Mouse (Mus musculus): Measurements from ENCODE around the gene Ckm. TPM values are rescaled to one million over a fixed set of nuclear protein-coding genes. Genes with fewer than 3 reads are reported as not detected.

The Ckm gene
- polyA plus RNA-seq, 1 experiment from 2014 or later: not detected

GRCm38 (mm10) chr7:19399496-19400280 lies 4.9 kb upstream of the Ckm start:
- peaks cover 4% of the 10 kb centered on the region; the same call in 1 of the 2 replicates for H3K9me3 ChIP-seq
- ATAC-seq (ENCODE audit: low FRiP score): no peak; the same call in 1 of the 2 replicates
- peaks cover 21% of the 10 kb centered on the region for H3K4me1 ChIP-seq
- H3K4me2 ChIP-seq: peak overlapping the region; percentile 52
- H3K4me3 ChIP-seq (replicated peaks): peak overlapping the region; percentile 30
- peak overlapping the region; percentile 36 for H3K9ac ChIP-seq
- peaks cover 65% of the 10 kb centered on the region for H3K27me3 ChIP-seq
- WGBS: 5% methylated on average over 27 of the region's 27 CpGs
- peaks cover 13% of the 10 kb centered on the region for H3K36me3 ChIP-seq (replicated peaks)
- no peak overlapping the region for H3K27ac ChIP-seq

- no peak overlapping the region for H3K27ac ChIP-seq
- WGBS: 86% methylated on average over 4 of the region's 4 CpGs
- H3K4me2 ChIP-seq: no peak overlapping the region
- H3K4me3 ChIP-seq (replicated peaks): no peak overlapping the region
- ATAC-seq (ENCODE audit: low FRiP score): no peak
- 0 out of 2 replicates have a peak, but pooled peaks cover under 1% of the 10 kb centered on the region for H3K36me3 ChIP-seq (replicated peaks)
- H3K27me3 ChIP-seq: peaks cover 75% of the 10 kb centered on the region
- peaks cover 4% of the 10 kb centered on the region; the same call in 1 of the 2 replicates for H3K9me3 ChIP-seq
- H3K9ac ChIP-seq: no peak overlapping the region
- H3K4me1 ChIP-seq: peaks cover 25% of the 10 kb centered on the region
Measured at GRCm38 (mm10) chr7:19400946-19401345, 3.6 kb upstream of the Ckm start.

GRCm38 (mm10) chr7:19402535-19403112 lies 2.0 kb upstream of the Ckm start:
- 86% methylated on average over 9 of the region's 9 CpGs for WGBS
- H3K27me3 ChIP-seq: peaks cover 87% of the 10 kb centered on the region
- no peak for ATAC-seq (ENCODE audit: low FRiP score)

GRCm38 (mm10) chr7:19403731-19404296 lies 762 bp upstream of the Ckm start, which contains the start of gene Klc3:
Gene Klc3, minus strand, starts transcription at chr7:19404104.
- Histone ChIP-seq H3K27me3 (peaks cover 81% of the 10 kb centered on the region), H3K4me3 (replicated peaks) (peak within 1 kb of the TSS; percentile 55), H3K9me3 (peaks cover 4% of the 10 kb centered on the region; the same call in 1 of the 2 replicates), H3K36me3 (replicated peaks) (no peaks in the 10 kb centered on the region), H3K4me1 (peaks cover 25% of the 10 kb centered on the region), H3K9ac (peak within 1 kb of the TSS; percentile 53), H3K27ac (no peak within 1 kb of the TSS), H3K4me2 (peak within 1 kb of the TSS; percentile 89)
- under 1% methylated on average over 62 of the region's 62 CpGs for WGBS
- ATAC-seq (ENCODE audit: low FRiP score): peak; percentile 39

More at GRCm38 (mm10) chr7:19402535-19403112, 2.0 kb upstream of the Ckm start:
- H3K4me3 ChIP-seq (replicated peaks): no peak overlapping the region
- H3K4me2 ChIP-seq: no peak overlapping the region
- no peak overlapping the region for H3K27ac ChIP-seq
- no peaks in the 10 kb centered on the region for H3K36me3 ChIP-seq (replicated peaks)
- no peak overlapping the region for H3K9ac ChIP-seq
- H3K4me1 ChIP-seq: peaks cover 25% of the 10 kb centered on the region
- H3K9me3 ChIP-seq: peaks cover 4% of the 10 kb centered on the region; the same call in 1 of the 2 replicates

GRCm38 (mm10) chr7:19405417-19405816 lies 841 bp downstream of the Ckm start:
- Histone ChIP-seq H3K9ac (no peak overlapping the region), H3K27ac (no peak overlapping the region), H3K4me1 (peaks cover 14% of the 10 kb centered on the region), H3K27me3 (peaks cover 65% of the 10 kb centered on the region), H3K4me2 (peak overlapping the region; percentile 40), H3K9me3 (peaks cover 4% of the 10 kb centered on the region; the same call in 1 of the 2 replicates), H3K36me3 (replicated peaks) (no peaks in the 10 kb centered on the region), H3K4me3 (replicated peaks) (no peak overlapping the region)
- peak; percentile 73 for ATAC-seq (ENCODE audit: low FRiP score)
- 4% methylated on average over 19 of the region's 19 CpGs for WGBS

GRCm38 (mm10) chr7:19409753-19410152 lies 5.2 kb downstream of the Ckm start:
- Histone ChIP-seq H3K4me3 (replicated peaks) (no peak overlapping the region), H3K27ac (no peak overlapping the region), H3K4me2 (no peak overlapping the region), H3K36me3 (replicated peaks) (no peaks in the 10 kb centered on the region), H3K27me3 (peaks cover 33% of the 10 kb centered on the region), H3K9me3 (0 out of 2 replicates have a peak, but pooled peaks cover 4% of the 10 kb centered on the region), H3K9ac (no peak overlapping the region), H3K4me1 (peaks cover 4% of the 10 kb centered on the region; the same call in 1 of the 2 replicates)
- ATAC-seq (ENCODE audit: low FRiP score): no peak
- 68% methylated on average over 6 of the region's 6 CpGs for WGBS

GRCm38 (mm10) chr7:19410766-19411344 lies 6.3 kb downstream of the Ckm start:
- Histone ChIP-seq H3K4me3 (replicated peaks) (no peak overlapping the region), H3K4me1 (no peaks in the 10 kb centered on the region), H3K9me3 (0 out of 2 replicates have a peak, but pooled peaks cover 4% of the 10 kb centered on the region), H3K27ac (no peak overlapping the region), H3K4me2 (no peak overlapping the region), H3K27me3 (peaks cover 30% of the 10 kb centered on the region; the same call in 1 of the 2 replicates), H3K9ac (no peak overlapping the region), H3K36me3 (replicated peaks) (no peaks in the 10 kb centered on the region)
- no peak for ATAC-seq (ENCODE audit: low FRiP score)
- WGBS: 85% methylated on average over 11 of the region's 11 CpGs

- WGBS: 83% methylated on average over 5 of the region's 5 CpGs
- H3K9ac ChIP-seq: no peak overlapping the region
- H3K36me3 ChIP-seq (replicated peaks): no peaks in the 10 kb centered on the region
- H3K4me1 ChIP-seq: no peaks in the 10 kb centered on the region
- no peak overlapping the region for H3K4me3 ChIP-seq (replicated peaks)
- no peak overlapping the region for H3K4me2 ChIP-seq
- 0 out of 2 replicates have a peak, but pooled peaks cover 4% of the 10 kb centered on the region for H3K9me3 ChIP-seq
- no peak for ATAC-seq (ENCODE audit: low FRiP score)
- H3K27ac ChIP-seq: no peak overlapping the region
- peaks cover 29% of the 10 kb centered on the region for H3K27me3 ChIP-seq
Measured at GRCm38 (mm10) chr7:19411783-19412182, 7.2 kb downstream of the Ckm start.

GRCm38 (mm10) chr7:19413525-19413924 lies 8.9 kb downstream of the Ckm start:
- ATAC-seq (ENCODE audit: low FRiP score): no peak
- Histone ChIP-seq H3K9ac (no peak overlapping the region), H3K27ac (no peak overlapping the region), H3K36me3 (replicated peaks) (no peaks in the 10 kb centered on the region), H3K27me3 (peaks cover 42% of the 10 kb centered on the region), H3K4me1 (no peaks in the 10 kb centered on the region), H3K9me3 (0 out of 2 replicates have a peak, but pooled peaks cover 4% of the 10 kb centered on the region), H3K4me2 (no peak overlapping the region), H3K4me3 (replicated peaks) (no peak overlapping the region)
- 86% methylated on average over 3 of the region's 3 CpGs for WGBS

- Histone ChIP-seq H3K4me2 (no peak overlapping the region), H3K36me3 (replicated peaks) (no peaks in the 10 kb centered on the region), H3K27ac (no peak overlapping the region), H3K9ac (no peak overlapping the region), H3K9me3 (0 out of 2 replicates have a peak, but pooled peaks cover 4% of the 10 kb centered on the region), H3K4me1 (peaks cover 11% of the 10 kb centered on the region), H3K27me3 (peaks cover 61% of the 10 kb centered on the region), H3K4me3 (replicated peaks) (no peak overlapping the region)
- 85% methylated on average over 15 of the region's 15 CpGs for WGBS
- no peak for ATAC-seq (ENCODE audit: low FRiP score)
Measured at GRCm38 (mm10) chr7:19416590-19416989, 12.0 kb downstream of the Ckm start.

- Histone ChIP-seq H3K4me3 (replicated peaks) (no peak overlapping the region), H3K9ac (no peak overlapping the region), H3K4me1 (peaks cover 11% of the 10 kb centered on the region), H3K9me3 (no peaks in the 10 kb centered on the region), H3K27me3 (peaks cover 78% of the 10 kb centered on the region), H3K4me2 (no peak overlapping the region), H3K27ac (no peak overlapping the region), H3K36me3 (replicated peaks) (peaks cover 4% of the 10 kb centered on the region)
- 8% methylated on average over 28 of the region's 28 CpGs for WGBS
- ATAC-seq (ENCODE audit: low FRiP score): no peak
Measured at GRCm38 (mm10) chr7:19420121-19420520, 15.5 kb downstream of the Ckm start.
